Comparison of ENCODE assay signal across 8 mouse cellular contexts in the genomic region with DNA sequence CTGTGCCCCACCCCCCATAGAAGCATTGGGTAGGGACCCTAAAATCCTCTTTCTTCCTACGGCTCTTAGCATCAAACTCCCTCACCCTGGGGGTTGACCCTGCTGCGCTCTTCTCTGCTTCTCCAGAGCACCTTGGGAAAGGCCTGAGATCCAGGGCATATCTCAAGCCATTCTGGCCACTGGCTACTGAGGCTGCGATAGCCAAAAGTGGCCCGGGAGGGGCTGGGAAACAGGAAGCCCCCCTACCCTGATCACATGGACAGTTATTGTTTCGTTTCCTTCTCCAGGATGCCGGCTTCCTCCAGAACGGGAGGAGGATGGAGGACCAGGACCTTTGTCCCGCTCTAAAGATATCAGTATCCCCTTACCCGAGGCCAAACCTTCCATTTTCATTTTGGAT. TPM values are rescaled to one million over a fixed set of nuclear protein-coding genes. Genes with fewer than 3 reads are reported as not detected.
DNase-seq lines count a peak whose midpoint lies in the region; ATAC-seq and TF ChIP-seq lines count a peak whose summit lies in the region.
"Had no signal": no experiment of that assay in that cellular context is flagged by ENCODE, and none has a peak within 500 bp of the region (broad histone marks: within the 10 kb centered on the region; RNA-seq: fewer than 3 reads in every experiment).

A gene (minus strand): TSS at position 174 of the 400 bp plus-strand sequence.

- no peak for TF ChIP-seq RAD21 in MEL (IDR thresholded peaks at IDR 0.05; ENCODE audit: low read depth, low read length)

- H3K4me2 ChIP-seq in lung, embryonic 15.5 days: peak within 1 kb of the TSS; percentile 80

- H3K36me3 ChIP-seq in MEL (ENCODE audit: control insufficient read depth in 1 of 2, insufficient read depth in 2 of 2, low read length in 2 of 2): peaks cover 0 to 8% of the 10 kb centered on the region in 2 experiments; a peak in 2 of 4 replicates
- peaks cover 14% of the 10 kb centered on the region for H3K36me3 ChIP-seq in lung, embryonic 15.5 days

- no peak for DNase-seq in MEL (ENCODE audit: low read depth, low spot score)
- no peak for DNase-seq in adrenal gland, postnatal 25 days
- DNase-seq in heart, adult 8-10 months (ENCODE audit: low spot score): peak; percentile 82
- peak; percentile 52 for DNase-seq in kidney, adult 18-20 months
- DNase-seq in embryo, embryonic 9.5 days (ENCODE audit: extremely low spot score): no peak
- no peak for DNase-seq in layer of hippocampus, adult 11-12 months (ENCODE audit: low spot score)

- H3K27ac ChIP-seq in MEL (ENCODE audit: control insufficient read depth, low read depth, low read length): peak within 1 kb of the TSS; percentile 70
- peak within 1 kb of the TSS; percentile 80 for H3K27ac ChIP-seq in lung, embryonic 15.5 days

- peak within 1 kb of the TSS; percentile 70 for H3K9ac ChIP-seq in MEL (ENCODE audit: control insufficient read depth, low read depth, low read length, poor library complexity, severe bottlenecking)
- peak within 1 kb of the TSS; percentile 66; the same call in 1 of the 2 replicates for H3K9ac ChIP-seq in lung, embryonic 15.5 days

- 75% methylated on average over 9 of the region's 9 CpGs for WGBS in lung, embryonic 15.5 days

- H3K79me2 ChIP-seq in MEL (ENCODE audit: control insufficient read depth, insufficient read depth, low read length, poor library complexity): peaks cover 4% of the 10 kb centered on the region; the same call in 1 of the 2 replicates

- no peak for ATAC-seq in lung, embryonic 15.5 days (ENCODE audit: borderline replicate concordance, extremely low read depth, low FRiP score, low TSS enrichment)

- H3K9me3 ChIP-seq in MEL (replicated peaks; ENCODE audit: insufficient read depth, low read length): no peaks in the 10 kb centered on the region
- H3K9me3 ChIP-seq in lung, embryonic 15.5 days: no peaks in the 10 kb centered on the region

- no peak for TF ChIP-seq POLR2A in MEL (IDR thresholded peaks at IDR 0.05; ENCODE audit: control insufficient read depth in 1 of 2, insufficient read depth in 1 of 2, low read depth in 1 of 2, low read length in 2 of 2, poor library complexity in 1 of 2)

- no peaks in the 10 kb centered on the region for H3K27me3 ChIP-seq in MEL (ENCODE audit: control insufficient read depth in 1 of 2, insufficient read depth in 2 of 2, low read length in 2 of 2)
- H3K27me3 ChIP-seq in lung, embryonic 15.5 days: no peaks in the 10 kb centered on the region

- no peak for TF ChIP-seq EP300 in MEL (IDR thresholded peaks at IDR 0.05; ENCODE audit: low read depth in 1 of 2, low read length in 2 of 2)

- H3K4me1 ChIP-seq in MEL (ENCODE audit: control insufficient read depth in 1 of 2, insufficient read depth in 2 of 2, low read length in 2 of 2): peaks cover 0 to 7% of the 10 kb centered on the region in 2 experiments; a peak in 2 of 4 replicates
- peaks cover 14% of the 10 kb centered on the region for H3K4me1 ChIP-seq in lung, embryonic 15.5 days

- H3K4me3 ChIP-seq in MEL (ENCODE audit: control insufficient read depth in 1 of 2, insufficient read depth in 1 of 2, low read depth in 2 of 2, low read length in 2 of 2): peak within 1 kb of the TSS; percentile 50 to 54
- peak within 1 kb of the TSS; percentile 63 for H3K4me3 ChIP-seq in lung, embryonic 15.5 days

- no peak for TF ChIP-seq CTCF in MEL (IDR thresholded peaks at IDR 0.05 in 2 of 3, conservative IDR thresholded peaks at IDR 0.05 in 1 of 3; ENCODE audit: control insufficient read depth in 1 of 3, insufficient read depth in 1 of 3, low read depth in 2 of 3, low read length in 3 of 3, poor library complexity in 1 of 3, severe bottlenecking in 1 of 3)

TF ChIP-seq in MEL, 35 proteins besides CTCF, POLR2A, EP300 and RAD21:
- TF ChIP-seq ZC3H11A (IDR thresholded peaks at IDR 0.05; ENCODE audit: low read depth, low read length) (no peak), JUND (IDR thresholded peaks at IDR 0.05; ENCODE audit: low read depth, low read length) (no peak), HCFC1 (IDR thresholded peaks at IDR 0.05; ENCODE audit: low read depth, low read length) (no peak), MAX (IDR thresholded peaks at IDR 0.05; ENCODE audit: low read length) (no peak), RCOR1 (IDR thresholded peaks at IDR 0.05; ENCODE audit: low read depth, low read length) (no peak), MAFK (IDR thresholded peaks at IDR 0.05; ENCODE audit: borderline replicate concordance, low read depth, low read length) (no peak), CHD1 (IDR thresholded peaks at IDR 0.05; ENCODE audit: low read depth, low read length) (no peak), TBP (IDR thresholded peaks at IDR 0.05; ENCODE audit: low read depth, low read length) (no peak), POLR2AphosphoS2 (IDR thresholded peaks at IDR 0.05; ENCODE audit: low read length) (no peak), ZMIZ1 (IDR thresholded peaks at IDR 0.05; ENCODE audit: low read depth, low read length) (no peak), MAZ (IDR thresholded peaks at IDR 0.05; ENCODE audit: low read depth, low read length) (no peak), MXI1 (IDR thresholded peaks at IDR 0.05; ENCODE audit: low read depth, low read length) (no peak), SMC3 (IDR thresholded peaks at IDR 0.05; ENCODE audit: low read depth, low read length) (no peak), POLR2AphosphoS5 (IDR thresholded peaks at IDR 0.05; ENCODE audit: borderline replicate concordance, low read depth, low read length) (no peak)
TF ChIP-seq in MEL: peak in this region for 0.

RNA-seq across cellular contexts. Expression of the gene that starts here (rescaled TPM):
- total RNA-seq in MEL (2012; rRNA removed): 0.04 TPM in 1 of 2 replicates, not detected in the other
- polyA plus RNA-seq in MEL (2012; ENCODE audit: insufficient read depth in 1 of 2, insufficient read length in 2 of 2, low read depth in 1 of 2, low replicate concordance in 2 of 2, missing spikeins in 1 of 2): under 1 TPM in 1 of 2 experiments, not detected in 1; 0.07 TPM
- total RNA-seq in adrenal gland, postnatal 25 days (2021): 20.6 and 25.8 TPM in 2 replicates
- 10 to 100 TPM; 20.8 to 33.7 (median 22.0) TPM for total RNA-seq in heart, adult 8-10 months (2022)
- 28.2 and 30.7 TPM in 2 replicates for polyA plus RNA-seq in lung, embryonic 15.5 days (2015; fragmentation: Nextera tagmentation; extraction: Ambion mirVana)
- total RNA-seq: common myeloid progenitor, adult 5-6 weeks had no signal

Comparison
In these comparisons a context has a peak if more than half of its experiments do, and no peak if none do; other contexts are left out.
1. RNA of the gene that starts here (total RNA-seq): 20.6 to 25.8 TPM in adrenal gland, postnatal 25 days and 20.8 to 33.7 TPM in heart, adult 8-10 months; 0.04 TPM in MEL; every median in the first group is over 10 times any median in the second.
2. RNA of the gene that starts here (polyA plus RNA-seq): 28.2 to 30.7 TPM in lung, embryonic 15.5 days; 0.07 TPM in MEL; every median in the first group is over 10 times any median in the second.
3. DNase-seq: peak in heart, adult 8-10 months (single experiment) and kidney, adult 18-20 months (single experiment); none in MEL (single experiment), adrenal gland, postnatal 25 days (single experiment), embryo, embryonic 9.5 days (single experiment) and layer of hippocampus, adult 11-12 months (single experiment).